Mouse (Mus musculus) limb, embryonic 15.5 days (tissue): ENCODE data around the gene Bcl3. TPM values are rescaled to one million over a fixed set of nuclear protein-coding genes. Genes with fewer than 3 reads are reported as not detected.
A peak's percentile ranks its signal among the peaks of the same experiment; 100 is the strongest.

Experiments used
- ATAC-seq: fragments of 200-750 bp; cut with Nextera tagmentation; 2 replicates; pipeline ENCODE4 v1.8.0; 2017; ENCODE audit warnings: low read depth, moderate TSS enrichment; ENCODE audit not compliant: insufficient number of reproducible peaks, low FRiP score, low TSS enrichment
- H3K27ac ChIP-seq: fragments of 300-500 bp; sonication (generic); 2 replicates; pipeline ENCODE4 v1.5.1; 2015; ENCODE audit warnings: moderate library complexity, mild to moderate bottlenecking, inconsistent platforms
- H3K27me3 ChIP-seq: fragments of 300-500 bp; sonication (generic); 2 replicates; pipeline ENCODE4 v1.6.1; 2015; ENCODE audit warnings: inconsistent platforms
- H3K36me3 ChIP-seq: fragments of 300-500 bp; sonication (generic); 2 replicates; pipeline ENCODE4 v1.6.1; 2015; ENCODE audit warnings: inconsistent platforms
- H3K4me1 ChIP-seq: fragments of 300-500 bp; sonication (generic); 2 replicates; pipeline ENCODE4 v1.6.1; 2015; ENCODE audit warnings: inconsistent platforms
- H3K4me2 ChIP-seq: fragments of 300-500 bp; sonication (generic); 2 replicates; pipeline ENCODE4 v1.6.1; 2015; ENCODE audit warnings: mild to moderate bottlenecking, inconsistent platforms
- H3K4me3 ChIP-seq: fragments of 300-500 bp; sonication (generic); 2 replicates; pipeline ENCODE4 v1.5.1; 2015; ENCODE audit warnings: mild to moderate bottlenecking, inconsistent platforms
- H3K9ac ChIP-seq: fragments of 300-500 bp; sonication (generic); 2 replicates; pipeline ENCODE4 v1.6.1; 2015; ENCODE audit warnings: inconsistent platforms
- H3K9me3 ChIP-seq: fragments of 300-500 bp; sonication (generic); 2 replicates; pipeline ENCODE4 v1.6.1; 2016; ENCODE audit warnings: inconsistent platforms
- WGBS: fragments of 180-500 bp; shearing (Covaris S2); methylation state at CpG from one replicate; pipeline ENCODE4 v1.1.7; 2015; 5-methylcytosine and 5-hydroxymethylcytosine counted together
- polyA plus RNA-seq: library from polyadenylated mRNA; unstranded; fragments of >200 nt; fragmentation: Nextera tagmentation; extraction: Ambion mirVana; gene quantifications from 2 replicates; pipeline ENCODE4 v1.2.1, GENCODE M21; 2015

Gene Bcl3
- polyA plus RNA-seq, result 3.9 and 4.4 TPM in 2 replicates

DNA sequence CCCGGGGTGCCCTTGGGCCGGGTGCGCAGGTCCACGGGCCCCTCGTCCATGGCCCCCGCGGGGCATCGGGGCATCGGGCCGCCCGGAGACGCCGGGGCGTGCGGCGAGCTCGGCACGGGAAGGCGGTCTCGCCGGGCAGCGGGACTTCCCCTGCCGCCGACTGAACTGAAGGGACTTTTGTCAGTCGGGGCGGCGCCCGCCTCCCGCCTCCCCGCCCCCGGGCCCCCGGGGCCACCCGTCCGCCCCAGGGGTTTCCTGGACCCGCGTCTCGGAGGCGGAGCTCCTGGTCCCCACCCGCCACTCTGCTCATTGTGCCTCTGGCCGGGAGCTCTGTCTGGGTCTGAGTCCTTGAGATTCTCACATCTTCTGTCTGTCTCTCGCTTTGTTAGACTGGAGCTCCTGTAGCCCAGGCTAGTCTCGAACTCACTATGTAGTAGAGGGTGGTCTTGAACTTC, at the start of gene Bcl3:
TSS of gene Bcl3 (minus strand) at position 167 of the 455 bp plus-strand sequence.
- no peak for ATAC-seq
- 1% methylated on average over 34 of the region's 42 CpGs for WGBS

DNA sequence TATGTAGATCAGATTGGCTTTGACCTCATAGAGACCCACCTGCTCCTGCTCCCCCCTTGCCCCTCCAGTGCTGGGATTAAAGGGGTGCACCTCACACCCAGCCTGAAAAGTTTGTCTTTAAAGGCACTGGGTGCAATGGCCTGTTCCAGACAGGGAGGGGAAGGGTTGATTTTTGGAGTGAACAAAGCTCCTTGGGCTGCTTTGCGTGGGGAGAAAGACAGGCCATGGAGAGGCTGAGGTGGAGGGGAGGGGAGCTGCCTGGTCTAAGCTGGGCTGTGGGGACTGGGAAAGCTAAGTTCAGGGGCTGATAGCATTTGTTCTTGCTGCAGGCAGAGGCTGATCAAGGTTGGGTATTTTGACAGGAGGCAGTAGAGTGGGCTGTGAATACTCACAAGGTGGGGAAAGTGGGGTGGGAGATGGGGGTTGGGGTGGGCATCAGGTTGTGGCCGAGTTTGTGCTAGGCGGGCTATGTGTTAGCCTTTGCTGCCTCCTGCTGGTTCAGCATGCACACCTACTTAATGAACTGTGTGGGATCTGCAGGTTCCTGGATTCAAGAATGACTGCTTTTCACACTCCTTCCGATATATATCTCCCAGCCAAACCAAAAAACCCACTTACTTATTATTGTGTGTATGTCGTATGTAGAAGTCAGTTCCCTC, 49.5 kb upstream of the Bcl3 start:
- no peak overlapping the region for H3K27ac ChIP-seq
- no peaks in the 10 kb centered on the region for H3K9me3 ChIP-seq
- no peak for ATAC-seq
- H3K4me2 ChIP-seq, result no peak overlapping the region
- no peak overlapping the region for H3K4me3 ChIP-seq
- no peaks in the 10 kb centered on the region for H3K36me3 ChIP-seq
- WGBS, result 38% methylated on average over 5 of the region's 5 CpGs
- no peaks in the 10 kb centered on the region for H3K27me3 ChIP-seq
- no peak overlapping the region for H3K9ac ChIP-seq
- no peaks in the 10 kb centered on the region for H3K4me1 ChIP-seq

More for the DNA sequence above, at the start of gene Bcl3:
- Histone ChIP-seq H3K4me2 (peak within 1 kb of the TSS; percentile 77), H3K4me1 (peaks cover 43% of the 10 kb centered on the region), H3K9ac (peak within 1 kb of the TSS; percentile 47), H3K4me3 (peak within 1 kb of the TSS; percentile 47), H3K36me3 (no peaks in the 10 kb centered on the region), H3K27me3 (peaks cover 23% of the 10 kb centered on the region), H3K9me3 (no peaks in the 10 kb centered on the region), H3K27ac (peak within 1 kb of the TSS; percentile 91)

DNA sequence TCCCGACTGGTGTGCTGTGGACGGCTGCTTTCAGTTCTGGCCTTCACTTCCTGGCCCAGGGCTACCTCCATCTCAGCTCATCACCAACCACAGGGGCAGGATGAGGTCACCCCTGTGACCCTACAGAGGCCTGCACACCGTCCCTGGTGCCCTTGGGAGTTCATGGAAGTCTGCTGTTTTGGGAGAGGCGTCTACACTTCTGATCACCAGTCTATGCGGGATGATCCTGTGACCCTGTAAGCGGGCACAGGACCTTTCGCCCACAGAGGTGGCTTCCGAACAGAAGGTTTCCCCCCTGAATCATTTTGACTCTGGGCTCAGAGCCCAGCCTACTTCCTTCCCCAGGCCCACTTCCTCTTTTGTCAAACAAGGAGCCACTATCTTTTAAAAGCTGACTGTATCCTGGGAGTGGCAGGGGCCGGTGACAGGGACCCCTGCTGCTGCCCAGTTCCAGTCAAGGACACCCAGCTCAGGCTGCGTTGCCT, 48.6 kb upstream of the Bcl3 start:
- no peak overlapping the region for H3K9ac ChIP-seq
- 56% methylated on average over 10 of the region's 10 CpGs for WGBS
- no peaks in the 10 kb centered on the region for H3K36me3 ChIP-seq
- no peak overlapping the region for H3K4me3 ChIP-seq
- no peaks in the 10 kb centered on the region for H3K4me1 ChIP-seq
- H3K9me3 ChIP-seq, result no peaks in the 10 kb centered on the region
- H3K4me2 ChIP-seq, result no peak overlapping the region
- ATAC-seq, result no peak
- H3K27me3 ChIP-seq, result no peaks in the 10 kb centered on the region
- no peak overlapping the region for H3K27ac ChIP-seq

DNA sequence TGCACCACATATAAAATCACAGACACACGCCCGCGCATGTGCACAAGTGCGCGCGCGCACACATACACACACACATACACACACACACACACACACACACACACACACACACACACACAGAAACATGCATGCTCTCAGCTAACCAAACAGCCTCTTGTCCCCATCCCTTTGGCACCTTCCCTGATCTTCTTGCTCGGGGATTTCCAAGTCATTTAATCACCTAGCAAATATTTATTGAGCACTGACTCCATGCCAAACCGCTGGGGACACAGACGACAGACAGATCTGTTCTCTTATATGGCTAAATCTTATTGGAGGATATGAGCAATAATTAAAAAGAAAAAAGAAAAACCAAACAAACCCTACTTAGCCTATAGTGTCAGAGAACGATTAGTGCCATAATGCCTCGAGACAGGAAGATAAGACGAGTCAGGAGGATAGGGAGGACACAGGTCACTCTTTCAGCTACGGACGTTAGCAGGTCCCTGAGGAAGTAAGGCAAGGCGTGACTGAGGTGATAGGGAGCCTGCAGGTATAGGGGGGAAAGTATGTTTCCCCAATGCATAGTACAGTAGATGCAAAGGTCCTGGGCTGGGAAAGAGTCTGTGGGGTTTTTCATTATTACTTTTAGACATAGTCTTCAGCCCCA, 45.3 kb upstream of the Bcl3 start:
- no peaks in the 10 kb centered on the region for H3K4me1 ChIP-seq
- H3K36me3 ChIP-seq, result no peaks in the 10 kb centered on the region
- H3K27me3 ChIP-seq, result no peaks in the 10 kb centered on the region
- no peak overlapping the region for H3K4me3 ChIP-seq
- no peak overlapping the region for H3K27ac ChIP-seq
- no peak overlapping the region for H3K9ac ChIP-seq
- no peak overlapping the region for H3K4me2 ChIP-seq
- 81% methylated on average over 16 of the region's 16 CpGs for WGBS
- no peak for ATAC-seq
- no peaks in the 10 kb centered on the region for H3K9me3 ChIP-seq

DNA sequence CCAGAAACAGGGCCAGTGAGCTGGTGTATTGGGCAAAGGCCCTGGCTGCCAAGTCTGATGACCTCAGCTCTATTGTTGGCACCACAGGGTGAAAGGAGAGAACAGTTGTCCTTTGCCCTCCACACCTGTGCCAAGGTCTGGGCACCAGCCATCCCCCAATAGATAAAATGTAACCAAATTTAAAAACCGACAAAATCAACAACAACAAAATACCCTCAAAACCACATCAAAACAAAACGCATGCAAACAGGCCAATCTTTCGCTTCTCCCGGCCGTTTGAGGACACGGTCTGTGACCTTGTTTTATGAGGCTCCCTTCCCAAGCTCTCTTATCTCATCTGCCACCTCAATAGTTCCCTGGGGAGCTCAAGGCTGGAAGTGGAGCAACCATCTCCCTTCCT, 43.9 kb upstream of the Bcl3 start:
- no peak overlapping the region for H3K27ac ChIP-seq
- no peaks in the 10 kb centered on the region for H3K9me3 ChIP-seq
- no peak for ATAC-seq
- no peak overlapping the region for H3K4me3 ChIP-seq
- H3K4me1 ChIP-seq, result no peaks in the 10 kb centered on the region
- H3K36me3 ChIP-seq, result no peaks in the 10 kb centered on the region
- 78% methylated on average over 6 of the region's 6 CpGs for WGBS
- no peak overlapping the region for H3K9ac ChIP-seq
- no peaks in the 10 kb centered on the region for H3K27me3 ChIP-seq
- H3K4me2 ChIP-seq, result no peak overlapping the region

DNA sequence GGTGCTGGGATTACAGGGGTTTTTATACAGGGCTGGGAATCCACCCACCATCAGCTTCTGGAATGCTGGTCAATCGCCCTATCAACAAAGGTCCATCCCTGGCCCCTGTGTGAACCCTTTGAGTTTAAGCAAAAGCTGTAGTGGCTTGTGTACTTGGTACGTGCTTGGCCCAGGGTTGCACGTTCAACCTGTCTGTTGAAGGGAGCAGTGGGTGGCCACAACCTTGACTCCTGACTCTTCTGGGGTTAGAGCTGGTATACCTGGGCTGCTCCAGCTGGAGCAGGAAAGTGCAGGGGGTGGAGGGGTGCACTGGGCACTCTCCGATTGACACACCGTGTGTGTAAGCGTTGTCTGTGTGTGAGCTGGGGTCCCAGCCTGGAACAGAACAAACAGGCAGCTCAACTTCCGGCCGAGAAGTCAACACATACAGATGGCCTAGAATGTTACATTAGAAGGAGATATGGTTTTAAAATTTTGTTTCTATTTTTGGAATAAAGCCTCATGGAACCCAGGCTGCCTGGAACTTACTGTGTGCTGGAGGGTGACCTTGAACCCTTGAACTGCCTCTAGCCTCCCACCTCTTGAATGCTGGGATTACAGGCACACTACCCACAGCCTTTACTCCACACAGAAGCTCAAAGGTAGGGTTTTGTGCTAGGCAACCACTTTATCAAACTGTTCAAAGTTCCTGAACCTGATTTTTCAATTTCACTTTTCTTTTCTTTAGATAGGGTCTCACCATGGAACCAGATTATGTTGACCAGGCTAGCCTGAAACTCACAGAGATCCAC, 42.9 kb upstream of the Bcl3 start:
- Histone ChIP-seq H3K27ac (no peak overlapping the region), H3K4me2 (no peak overlapping the region), H3K9me3 (no peaks in the 10 kb centered on the region), H3K4me1 (no peaks in the 10 kb centered on the region), H3K27me3 (no peaks in the 10 kb centered on the region), H3K4me3 (no peak overlapping the region), H3K9ac (no peak overlapping the region), H3K36me3 (no peaks in the 10 kb centered on the region)
- ATAC-seq, result no peak
- WGBS, result 81% methylated on average over 8 of the region's 8 CpGs

DNA sequence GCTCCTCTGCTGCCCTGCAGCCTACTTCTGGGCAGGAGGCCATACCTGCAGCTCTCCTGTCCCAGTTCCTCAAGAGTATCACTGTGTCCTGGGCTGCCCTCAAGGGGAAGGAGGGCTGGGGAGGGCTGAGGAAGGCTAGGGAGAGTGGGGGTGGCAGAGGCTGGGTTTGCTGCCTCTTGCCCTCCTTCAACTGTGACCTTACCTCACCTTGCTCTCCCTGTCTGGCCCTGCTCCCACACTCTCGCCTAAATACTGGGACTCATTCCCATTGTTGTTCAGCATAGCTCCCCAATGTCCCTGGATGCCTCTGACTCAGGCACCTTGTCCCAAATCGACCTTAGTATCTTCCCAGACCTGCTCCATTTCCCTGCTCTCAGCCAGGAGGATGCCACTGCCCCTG, 41.7 kb upstream of the Bcl3 start:
- H3K9ac ChIP-seq, result no peak overlapping the region
- no peaks in the 10 kb centered on the region for H3K36me3 ChIP-seq
- H3K4me1 ChIP-seq, result no peaks in the 10 kb centered on the region
- WGBS, result 30% methylated on average over 2 of the region's 2 CpGs
- no peaks in the 10 kb centered on the region for H3K9me3 ChIP-seq
- no peak overlapping the region for H3K4me3 ChIP-seq
- H3K27me3 ChIP-seq, result no peaks in the 10 kb centered on the region
- no peak overlapping the region for H3K4me2 ChIP-seq
- ATAC-seq, result no peak
- H3K27ac ChIP-seq, result no peak overlapping the region

DNA sequence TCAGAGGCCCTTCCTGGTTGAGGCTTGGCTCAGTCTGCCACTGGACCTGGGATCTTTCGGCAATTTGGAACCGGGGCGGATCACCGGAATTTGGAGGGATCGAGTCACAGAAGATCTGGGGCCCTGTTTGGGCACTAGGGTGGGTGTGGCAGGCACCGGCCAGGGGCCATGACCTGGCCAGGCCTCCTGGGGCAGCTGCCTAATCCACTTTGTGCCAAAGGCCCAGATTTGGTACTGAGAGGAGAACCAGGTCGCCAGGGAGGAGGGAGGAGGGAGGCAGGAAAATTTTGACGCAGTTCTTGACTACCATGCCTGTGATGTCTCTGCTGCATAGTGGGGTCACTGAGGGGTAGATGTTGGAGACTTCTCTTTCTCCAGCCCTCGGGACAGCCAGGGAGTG, 38.6 kb upstream of the Bcl3 start, which contains the start of gene Ceacam16:
TSS of gene Ceacam16 (minus strand) at position 101 of the 400 bp plus-strand sequence.
- H3K27me3 ChIP-seq, result peaks cover 7% of the 10 kb centered on the region; the same call in 1 of the 2 replicates
- 78% methylated on average over 9 of the region's 9 CpGs for WGBS

DNA sequence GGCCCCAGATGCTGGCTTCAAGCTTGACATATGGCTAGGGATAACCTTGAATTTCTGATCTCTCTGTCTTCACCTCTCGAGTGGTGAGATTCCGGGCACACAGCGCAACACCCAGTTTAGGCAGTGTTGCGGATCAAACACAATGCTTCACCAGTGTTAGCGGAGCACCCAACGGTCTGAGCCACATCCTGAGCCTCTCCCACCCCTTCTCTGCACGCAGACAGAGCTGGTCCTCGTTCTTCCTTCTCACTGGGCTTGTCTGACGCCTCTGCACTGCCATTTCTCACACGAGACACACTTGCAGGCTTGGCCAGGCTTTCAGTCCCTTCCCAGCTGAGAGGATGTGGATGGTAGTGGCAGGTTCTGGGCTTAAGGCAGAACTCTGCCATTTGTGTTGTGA, 37.2 kb upstream of the Bcl3 start:
- H3K9me3 ChIP-seq, result no peaks in the 10 kb centered on the region
- H3K4me3 ChIP-seq, result no peak overlapping the region
- H3K9ac ChIP-seq, result no peak overlapping the region
- H3K36me3 ChIP-seq, result no peaks in the 10 kb centered on the region
- H3K27me3 ChIP-seq, result peaks cover 9% of the 10 kb centered on the region; the same call in 1 of the 2 replicates
- no peaks in the 10 kb centered on the region for H3K4me1 ChIP-seq
- H3K27ac ChIP-seq, result no peak overlapping the region
- H3K4me2 ChIP-seq, result no peak overlapping the region
- 67% methylated on average over 10 of the region's 10 CpGs for WGBS
- ATAC-seq, result no peak

More for the DNA sequence above, 38.6 kb upstream of the Bcl3 start, which contains the start of gene Ceacam16:
- Histone ChIP-seq H3K9ac (no peak within 1 kb of the TSS), H3K4me3 (no peak within 1 kb of the TSS), H3K4me1 (no peaks in the 10 kb centered on the region), H3K36me3 (no peaks in the 10 kb centered on the region), H3K4me2 (no peak within 1 kb of the TSS), H3K9me3 (no peaks in the 10 kb centered on the region), H3K27ac (no peak within 1 kb of the TSS)
- ATAC-seq, result no peak

DNA sequence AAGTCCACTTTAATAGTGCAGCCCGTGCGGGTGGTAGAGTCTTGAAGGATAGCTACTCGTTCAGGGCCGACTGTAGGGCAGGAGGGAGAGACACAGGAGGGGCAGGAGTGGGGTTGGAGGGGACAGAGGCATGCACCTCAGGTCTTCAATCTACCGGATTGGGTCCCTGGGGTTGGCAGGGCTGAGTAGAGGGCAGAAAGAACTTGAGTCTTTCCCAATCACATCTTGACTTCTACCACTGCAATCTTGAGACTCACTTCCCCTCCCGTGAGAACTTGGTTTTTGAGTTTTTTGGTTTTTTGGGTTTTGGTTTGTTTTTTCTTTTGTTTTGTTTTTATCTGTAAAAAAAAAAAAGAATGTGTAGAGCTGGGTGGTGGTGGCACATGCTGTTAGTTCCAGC, 33.7 kb upstream of the Bcl3 start:
- no peaks in the 10 kb centered on the region for H3K36me3 ChIP-seq
- ATAC-seq, result no peak
- no peak overlapping the region for H3K27ac ChIP-seq
- peaks cover 7% of the 10 kb centered on the region for H3K4me1 ChIP-seq
- H3K9me3 ChIP-seq, result no peaks in the 10 kb centered on the region
- H3K9ac ChIP-seq, result no peak overlapping the region
- WGBS, result 86% methylated on average over 6 of the region's 6 CpGs
- H3K4me2 ChIP-seq, result no peak overlapping the region
- peaks cover 34% of the 10 kb centered on the region for H3K27me3 ChIP-seq
- no peak overlapping the region for H3K4me3 ChIP-seq

DNA sequence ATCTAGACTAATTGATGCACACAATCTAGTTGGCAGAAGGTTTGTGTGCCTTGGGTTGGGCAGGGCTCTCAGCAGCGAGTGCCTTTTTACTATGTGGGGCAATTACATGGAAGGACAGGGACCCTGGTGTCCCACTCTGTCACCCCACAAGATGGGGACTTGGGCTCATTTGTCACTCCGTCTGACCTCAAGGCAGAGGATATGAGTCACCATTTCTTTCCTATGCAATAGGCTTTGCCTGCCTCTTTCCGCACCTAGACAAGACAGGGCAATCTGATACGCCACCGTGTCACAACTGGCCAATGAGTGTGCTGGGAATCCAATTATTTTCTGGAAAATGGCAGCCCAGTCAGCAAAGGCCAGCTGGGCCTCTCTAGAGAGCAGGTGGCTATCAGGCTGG, 33.1 kb upstream of the Bcl3 start:
- WGBS, result 77% methylated on average over 5 of the region's 5 CpGs
- Histone ChIP-seq H3K27ac (no peak overlapping the region), H3K27me3 (peaks cover 34% of the 10 kb centered on the region), H3K9me3 (no peaks in the 10 kb centered on the region), H3K4me2 (no peak overlapping the region), H3K4me1 (peaks cover 7% of the 10 kb centered on the region), H3K4me3 (no peak overlapping the region), H3K9ac (no peak overlapping the region), H3K36me3 (no peaks in the 10 kb centered on the region)
- ATAC-seq, result no peak

DNA sequence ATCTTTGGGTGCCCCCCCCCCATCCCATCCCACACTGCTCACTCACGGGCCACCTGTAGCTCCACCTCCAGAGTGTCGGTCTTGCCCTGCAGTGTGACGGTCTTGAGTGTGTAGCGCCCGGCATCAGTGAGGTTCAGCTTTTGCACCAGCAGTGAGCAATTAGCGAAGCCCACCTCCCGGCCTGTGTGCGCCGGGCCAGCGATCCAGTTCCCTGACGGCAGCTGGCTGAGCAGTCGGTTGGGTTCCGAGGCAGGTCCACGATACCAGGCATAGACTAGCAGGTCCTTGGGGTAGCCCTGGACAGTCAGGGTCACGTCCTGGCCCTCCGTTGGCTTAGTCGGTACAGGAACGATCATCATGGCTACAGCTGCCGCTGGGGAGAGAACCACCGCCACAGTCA, 31.0 kb upstream of the Bcl3 start:
- ATAC-seq, result no peak
- H3K9ac ChIP-seq, result no peak overlapping the region
- 89% methylated on average over 20 of the region's 20 CpGs for WGBS
- no peaks in the 10 kb centered on the region for H3K36me3 ChIP-seq
- no peak overlapping the region for H3K27ac ChIP-seq
- peaks cover 34% of the 10 kb centered on the region for H3K27me3 ChIP-seq
- no peak overlapping the region for H3K4me3 ChIP-seq
- peaks cover 7% of the 10 kb centered on the region for H3K4me1 ChIP-seq
- no peaks in the 10 kb centered on the region for H3K9me3 ChIP-seq
- no peak overlapping the region for H3K4me2 ChIP-seq
